Mouse (Mus musculus) hematopoietic stem cell, adult 5-6 weeks (primary cell): ENCODE results near the gene Grb7. TPM values are rescaled to one million over a fixed set of nuclear protein-coding genes. Genes with fewer than 3 reads are reported as not detected.

ENCODE experiments used
- ATAC-seq, 2 experiments: fragments of 125-278 bp in 1 of 2; replicated peaks in 1 of 2; 2 replicates each; pipeline ENCODE4 v1.8.0; 2016 to 2017; ENCODE audit warnings: inconsistent platforms in 2 of 2, mild to moderate bottlenecking in 2 of 2, moderate number of reproducible peaks in 2 of 2, low read depth in 1 of 2, moderate TSS enrichment in 1 of 2; ENCODE audit not compliant: low FRiP score in 2 of 2, poor library complexity in 2 of 2, severe bottlenecking in 2 of 2, insufficient read depth in 1 of 2, low TSS enrichment in 1 of 2
- total RNA-seq: library from RNA; stranded (forward); fragments of 172-1452, 232-1000 nt; gene quantifications from 2 replicates; pipeline ENCODE4 v1.2.3, GENCODE M21; 2017

Grb7 gene
- total RNA-seq, result not detected in 2 replicates

DNA sequence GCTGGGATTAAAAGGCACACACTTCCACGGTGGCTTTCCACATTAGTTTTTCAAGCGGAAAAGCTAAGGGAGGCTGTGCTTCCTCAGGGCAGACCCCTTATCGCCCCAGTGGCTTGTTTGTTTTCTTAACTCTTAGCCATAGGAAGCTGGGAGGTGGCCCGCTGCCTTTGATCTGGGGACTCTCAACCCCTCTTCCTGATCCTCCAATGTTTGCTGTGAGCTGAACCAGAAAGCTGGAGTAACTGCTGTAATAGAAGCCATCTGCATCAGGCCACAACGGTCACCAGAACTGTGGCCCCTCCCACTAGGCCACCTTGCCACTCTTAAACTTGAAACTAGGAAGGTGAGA is at the start of gene Grb7:
Grb7 (plus strand) TSS at position 182 of the 349 bp plus-strand sequence.
- no peak for ATAC-seq

DNA sequence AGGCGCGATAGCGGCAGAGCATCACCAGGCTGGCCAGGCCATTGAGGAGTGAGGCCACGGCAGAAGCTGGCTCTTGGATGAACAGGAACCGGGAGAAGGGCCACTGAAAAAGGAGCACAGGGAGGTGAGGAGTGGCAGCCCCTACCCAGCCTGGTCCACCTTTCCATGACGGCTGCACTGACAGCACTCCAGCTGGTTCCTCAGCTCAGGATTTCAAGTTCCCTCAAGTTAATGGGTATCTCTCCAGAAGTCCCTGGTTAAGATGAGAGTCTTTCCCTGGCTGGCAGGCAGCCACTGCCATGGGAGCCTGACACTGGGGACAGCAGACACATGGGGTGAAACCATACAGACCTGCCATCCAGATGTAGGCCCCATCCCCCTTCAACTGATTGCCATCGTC is 48.2 kb upstream of the Grb7 start:
- no peak for ATAC-seq

DNA sequence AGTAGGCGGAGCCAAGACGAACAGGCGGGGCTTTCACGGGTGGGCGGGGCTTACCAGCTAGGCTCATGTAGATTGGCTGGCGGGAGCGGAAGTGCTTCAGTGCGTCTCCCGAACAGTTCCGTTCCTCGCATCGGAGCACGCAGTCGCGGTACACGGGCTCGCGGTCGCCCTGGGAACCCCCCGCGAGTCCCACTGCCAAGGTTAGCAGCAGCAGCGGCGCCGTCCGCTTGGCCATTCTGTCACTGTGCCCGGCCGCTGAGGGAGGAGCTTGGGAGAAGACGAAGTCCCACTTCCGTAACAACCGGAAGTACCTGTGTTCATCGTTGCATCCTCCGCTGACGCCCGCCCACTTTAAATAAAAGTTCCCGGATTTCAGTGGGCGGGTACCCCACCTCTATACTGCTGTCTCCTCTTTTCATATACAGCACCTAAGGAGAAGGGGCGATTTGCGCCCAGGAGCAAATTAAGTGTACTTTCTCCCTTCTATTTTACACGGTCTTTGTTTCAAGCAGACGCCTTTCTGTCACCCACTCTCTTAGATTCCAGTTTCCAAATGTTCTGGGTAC is 46.0 kb upstream of the Grb7 start, which contains the start of gene Pgap3:
Pgap3 (minus strand) TSS at position 330 of the 566 bp plus-strand sequence.
- peak; percentile 88 to 91 for ATAC-seq

DNA sequence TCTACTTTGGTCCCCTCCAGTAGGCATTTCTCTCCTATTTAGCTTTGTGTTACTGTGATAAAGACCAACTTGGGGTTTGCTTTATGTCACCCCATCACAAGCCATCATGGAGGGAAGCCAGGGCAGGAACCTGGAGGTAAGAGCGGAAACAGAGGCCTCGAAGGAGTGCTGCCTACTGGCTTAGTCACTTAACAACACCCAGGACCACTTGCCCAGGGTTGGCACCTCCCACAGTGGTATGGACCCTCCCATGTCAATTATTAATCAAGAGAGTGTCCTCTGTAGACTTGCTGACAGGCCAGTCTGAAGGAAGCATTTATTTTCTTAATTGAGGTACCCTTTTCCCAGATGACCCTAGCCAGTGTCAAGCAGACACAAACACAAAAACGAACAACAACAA is 45.4 kb upstream of the Grb7 start:
- no peak for ATAC-seq

DNA sequence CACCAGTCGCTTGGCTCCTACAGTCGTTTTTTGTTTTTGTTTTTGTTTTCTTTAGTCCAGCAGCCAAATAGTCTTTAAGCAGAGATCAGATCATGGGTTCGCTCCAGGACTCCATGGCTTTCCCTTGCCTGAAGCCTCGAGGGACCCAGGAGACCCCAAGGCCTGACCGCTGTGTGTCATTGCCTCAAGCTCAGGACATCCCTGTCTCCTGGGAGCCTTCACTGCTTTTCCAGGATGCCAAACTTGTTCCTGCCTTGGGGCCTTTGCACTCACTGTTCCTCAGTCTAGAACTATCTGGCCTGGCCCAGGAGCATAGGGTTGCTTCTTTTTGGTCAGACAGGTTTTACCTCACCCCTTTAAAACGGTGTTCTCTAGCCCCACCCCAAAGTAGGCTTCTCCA is 39.6 kb upstream of the Grb7 start:
- ATAC-seq, result no peak

DNA sequence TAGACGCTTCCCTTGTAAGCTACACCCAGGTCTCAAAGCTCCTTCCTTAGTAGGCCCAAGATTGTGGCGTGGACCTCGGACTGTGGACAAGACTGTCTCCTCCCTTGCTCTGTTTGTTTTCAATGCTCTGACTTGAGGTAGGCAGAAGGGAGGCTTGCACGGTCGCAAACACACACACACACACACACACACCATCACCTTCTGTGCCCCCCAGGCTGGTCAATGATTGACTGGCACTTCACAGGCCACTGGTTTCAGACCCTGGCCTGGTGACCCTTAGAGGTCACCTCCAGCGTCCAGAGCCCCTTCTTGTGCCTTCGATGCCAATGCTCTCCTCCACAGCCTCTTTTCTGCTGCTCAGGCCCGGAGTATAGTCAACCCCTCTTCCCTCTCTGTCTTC is 37.3 kb upstream of the Grb7 start:
- no peak for ATAC-seq

DNA sequence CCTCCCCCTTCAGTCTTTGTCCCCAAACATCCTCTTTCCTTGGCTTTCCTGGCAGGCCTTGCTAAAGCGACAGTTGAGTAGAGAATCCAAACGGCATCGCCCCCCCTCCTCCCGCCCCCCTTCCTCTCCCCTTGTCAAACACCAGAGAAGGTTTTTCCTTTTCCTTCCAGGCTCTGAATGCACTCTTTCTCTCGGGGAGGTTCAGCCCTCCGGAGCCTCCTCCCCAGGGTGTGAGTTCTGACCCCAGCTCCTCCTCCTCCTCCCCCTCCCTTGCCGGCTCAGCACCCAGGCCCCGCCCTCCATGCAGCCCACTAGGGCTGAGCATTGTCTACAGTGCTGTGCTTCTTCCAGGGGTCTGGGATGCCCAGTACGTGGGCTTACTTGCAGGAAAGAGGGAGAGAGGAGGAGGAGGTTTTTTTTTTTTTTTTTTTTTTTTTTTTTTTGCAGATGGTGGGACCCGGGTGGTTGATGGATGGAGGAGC is 36.8 kb upstream of the Grb7 start:
- no peak for ATAC-seq

DNA sequence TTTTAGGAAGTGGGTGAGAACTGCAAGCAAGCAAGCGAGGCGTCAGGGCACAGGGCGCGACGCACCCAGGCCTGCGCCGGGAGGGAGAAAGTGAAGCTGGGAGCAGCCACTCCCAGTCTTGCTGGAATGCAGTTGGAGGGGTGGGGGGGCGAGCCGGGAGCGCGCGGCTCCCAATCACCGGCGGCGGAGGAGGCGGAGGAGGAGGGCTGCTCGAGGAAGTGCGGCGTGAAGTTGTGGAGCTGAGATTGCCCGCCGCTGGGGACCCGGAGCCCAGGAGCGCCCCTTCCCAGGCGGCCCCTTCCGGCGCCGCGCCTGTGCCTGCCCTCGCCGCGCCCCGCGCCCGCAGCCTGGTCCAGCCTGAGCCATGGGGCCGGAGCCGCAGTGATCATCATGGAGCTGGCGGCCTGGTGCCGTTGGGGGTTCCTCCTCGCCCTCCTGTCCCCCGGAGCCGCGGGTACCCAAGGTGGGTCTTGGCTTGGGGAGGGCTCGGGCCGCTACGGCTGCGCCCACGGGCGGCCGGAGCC is 33.9 kb upstream of the Grb7 start, which contains the start of gene Erbb2:
Erbb2 (plus strand) TSS at position 198 of the 524 bp plus-strand sequence.
- no peak for ATAC-seq

DNA sequence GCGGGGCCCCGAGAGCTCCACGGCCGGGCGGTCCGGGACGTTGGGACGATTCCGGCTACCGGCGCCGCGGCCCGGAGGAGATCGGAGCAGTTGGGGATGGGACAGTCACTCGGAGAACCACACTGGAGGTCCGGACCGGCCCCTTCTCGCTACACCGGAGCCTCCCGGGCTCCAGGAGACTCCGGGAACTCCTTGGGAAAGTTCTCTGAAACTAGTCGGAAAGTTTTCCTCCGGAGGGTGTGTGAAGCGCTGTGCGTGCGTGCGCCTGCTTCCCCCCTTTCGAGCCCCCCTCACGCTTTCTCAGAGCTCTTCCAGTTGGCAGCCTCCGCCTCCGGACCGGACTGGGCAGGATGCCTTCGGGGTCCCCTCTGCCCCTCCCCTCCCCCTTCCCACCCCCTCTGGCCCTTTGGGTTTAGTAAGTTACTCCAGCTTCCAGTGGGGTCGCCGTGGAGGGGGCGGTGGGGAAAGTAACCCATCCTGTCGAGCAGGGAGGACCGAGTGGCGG is 33.3 kb upstream of the Grb7 start:
- no peak for ATAC-seq

DNA sequence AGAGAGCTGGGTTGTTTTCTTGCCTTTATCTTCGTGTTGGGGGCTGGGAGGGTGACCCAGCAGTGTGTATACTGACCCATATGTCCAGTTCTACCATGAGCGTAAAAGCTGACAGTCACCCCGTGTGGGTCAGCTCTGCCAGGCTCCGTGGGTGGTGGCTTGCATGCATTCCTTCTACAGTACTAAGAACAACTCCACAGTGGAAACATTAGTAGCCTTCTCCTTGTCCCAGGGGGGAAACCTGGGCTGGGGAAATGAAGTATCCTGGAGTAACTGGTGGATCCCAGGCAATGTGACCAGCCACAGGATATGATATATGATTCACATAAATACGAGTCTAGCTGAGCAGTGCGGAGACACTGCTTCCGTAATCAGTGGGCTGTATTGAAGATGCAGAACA is 32.5 kb upstream of the Grb7 start:
- ATAC-seq, result no peak

DNA sequence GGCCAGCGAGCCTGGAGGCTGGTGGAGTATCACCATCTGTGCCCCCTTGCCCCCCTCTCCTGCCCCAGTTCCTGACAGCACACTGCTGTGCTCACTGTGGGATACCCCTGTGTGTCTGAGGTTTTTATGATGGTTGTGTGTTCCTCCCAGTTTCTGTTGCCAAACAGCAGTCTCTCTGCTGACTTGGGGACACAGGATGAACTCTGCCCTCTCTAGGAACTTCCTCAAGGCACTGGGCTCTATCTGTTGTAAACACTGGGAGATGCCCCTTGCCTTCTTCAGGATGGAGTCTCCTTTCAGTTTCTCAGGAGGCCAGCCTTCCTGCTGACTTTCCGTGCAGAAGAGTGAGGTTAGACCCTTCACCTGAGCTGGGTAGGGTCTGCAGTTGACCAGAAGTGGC is 32.0 kb upstream of the Grb7 start:
- ATAC-seq, result no peak

DNA sequence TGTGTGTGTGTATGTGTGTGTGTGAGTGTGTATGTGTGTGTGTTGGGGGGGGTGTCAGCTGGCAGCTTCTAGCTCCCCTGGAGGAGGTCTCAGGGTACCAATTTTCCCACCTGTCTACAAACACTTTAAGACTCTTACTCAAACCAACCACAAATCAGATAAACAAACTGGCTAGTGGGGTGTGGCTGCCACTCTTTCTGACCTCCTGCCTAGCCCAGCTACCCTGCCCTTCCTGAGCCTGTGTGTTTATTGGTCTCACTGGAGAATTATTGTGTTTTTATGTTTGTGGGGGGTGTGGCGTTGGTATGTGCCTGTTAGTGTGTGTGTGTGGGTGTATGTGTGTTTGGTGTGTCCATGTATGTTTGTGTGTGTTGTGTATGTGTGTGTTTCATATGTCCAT is 29.1 kb upstream of the Grb7 start:
- no peak for ATAC-seq

DNA sequence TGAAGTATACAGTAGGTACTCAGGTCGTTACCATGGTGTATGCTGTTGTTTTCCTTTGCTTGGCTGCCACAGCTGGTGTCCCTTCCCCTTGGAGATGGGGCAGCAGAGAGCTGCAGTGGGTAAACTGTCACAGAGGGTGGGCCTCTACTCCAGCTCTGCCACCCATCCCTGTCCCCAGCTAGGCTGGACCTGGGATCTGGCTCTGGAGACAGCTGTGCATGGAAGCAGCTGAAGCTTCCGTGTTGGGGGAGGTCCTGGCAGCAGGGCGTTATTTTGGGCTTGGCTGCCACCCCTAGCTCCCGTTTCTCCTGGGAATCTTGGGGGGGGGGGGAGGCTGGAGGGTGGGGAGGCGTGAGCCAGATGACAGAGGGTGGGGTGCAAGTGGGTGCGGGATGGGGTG is 27.9 kb upstream of the Grb7 start:
- no peak for ATAC-seq

DNA sequence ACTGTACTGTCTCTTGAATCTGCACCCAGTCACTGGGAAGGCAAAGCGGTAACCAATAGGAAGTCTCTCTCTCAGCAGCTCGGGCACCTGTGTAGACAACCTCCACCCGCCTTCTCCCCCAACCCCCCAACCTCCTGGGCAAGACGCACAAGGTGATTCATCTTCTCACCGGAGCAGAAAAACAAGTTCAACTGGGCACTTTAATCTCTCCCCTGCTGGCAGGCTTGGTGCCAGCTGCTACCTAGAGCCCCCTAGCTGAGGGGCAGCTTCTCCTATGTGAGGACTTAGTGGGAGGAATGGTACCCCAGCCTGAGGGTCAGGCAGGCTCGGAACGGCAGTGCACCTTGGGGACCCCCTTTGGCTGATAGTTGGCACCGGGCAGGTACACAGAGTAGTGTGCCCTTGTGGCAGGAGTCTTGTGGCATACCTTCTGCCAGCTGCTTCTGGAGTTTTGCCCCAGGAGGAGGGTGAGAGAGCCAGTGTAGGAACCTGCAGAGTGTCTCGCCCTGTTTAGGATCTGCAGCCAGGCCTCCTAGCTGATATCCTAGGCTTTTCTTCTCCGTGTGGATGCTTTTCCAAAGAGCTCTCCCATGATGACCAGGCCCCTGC is 27.2 kb upstream of the Grb7 start:
- ATAC-seq, result no peak

DNA sequence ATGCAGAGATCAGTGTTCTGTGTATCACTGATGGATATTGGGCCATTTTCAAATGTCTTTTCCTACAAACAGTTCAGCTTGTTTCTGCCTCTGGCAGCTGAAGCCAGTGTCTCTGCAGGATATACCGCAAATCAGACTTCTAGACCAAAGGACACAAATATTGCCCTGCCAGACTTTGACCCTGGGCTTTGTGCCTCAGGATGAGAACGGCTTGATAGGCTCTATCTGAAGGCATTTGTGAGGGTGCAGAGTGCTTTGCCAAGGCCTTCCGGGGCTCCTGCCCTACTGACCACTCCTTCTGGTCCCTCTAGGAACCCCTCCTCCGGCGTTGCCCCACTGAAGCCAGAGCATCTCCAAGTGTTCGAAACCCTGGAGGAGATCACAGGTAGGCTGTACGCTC is 19.6 kb upstream of the Grb7 start:
- no peak for ATAC-seq

DNA sequence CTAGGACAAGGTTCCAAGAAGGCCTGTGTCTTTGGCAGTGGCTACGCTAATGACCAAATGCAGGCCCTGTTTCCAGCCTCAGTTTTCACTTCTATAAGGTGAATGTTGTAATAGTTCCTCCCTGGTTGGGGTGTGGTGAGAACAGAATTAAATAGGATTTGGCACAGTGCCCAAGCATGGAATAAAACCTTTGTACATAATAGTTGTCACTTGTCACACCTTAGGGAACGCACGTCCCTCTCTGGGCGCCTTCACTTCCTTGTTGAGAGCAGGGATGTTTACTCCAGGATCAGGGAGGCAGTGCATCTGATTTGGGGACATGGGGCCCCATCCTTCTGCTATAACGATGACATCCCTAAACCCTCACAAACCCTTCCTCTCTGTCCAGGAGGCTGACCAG is 17.8 kb upstream of the Grb7 start:
- no peak for ATAC-seq

DNA sequence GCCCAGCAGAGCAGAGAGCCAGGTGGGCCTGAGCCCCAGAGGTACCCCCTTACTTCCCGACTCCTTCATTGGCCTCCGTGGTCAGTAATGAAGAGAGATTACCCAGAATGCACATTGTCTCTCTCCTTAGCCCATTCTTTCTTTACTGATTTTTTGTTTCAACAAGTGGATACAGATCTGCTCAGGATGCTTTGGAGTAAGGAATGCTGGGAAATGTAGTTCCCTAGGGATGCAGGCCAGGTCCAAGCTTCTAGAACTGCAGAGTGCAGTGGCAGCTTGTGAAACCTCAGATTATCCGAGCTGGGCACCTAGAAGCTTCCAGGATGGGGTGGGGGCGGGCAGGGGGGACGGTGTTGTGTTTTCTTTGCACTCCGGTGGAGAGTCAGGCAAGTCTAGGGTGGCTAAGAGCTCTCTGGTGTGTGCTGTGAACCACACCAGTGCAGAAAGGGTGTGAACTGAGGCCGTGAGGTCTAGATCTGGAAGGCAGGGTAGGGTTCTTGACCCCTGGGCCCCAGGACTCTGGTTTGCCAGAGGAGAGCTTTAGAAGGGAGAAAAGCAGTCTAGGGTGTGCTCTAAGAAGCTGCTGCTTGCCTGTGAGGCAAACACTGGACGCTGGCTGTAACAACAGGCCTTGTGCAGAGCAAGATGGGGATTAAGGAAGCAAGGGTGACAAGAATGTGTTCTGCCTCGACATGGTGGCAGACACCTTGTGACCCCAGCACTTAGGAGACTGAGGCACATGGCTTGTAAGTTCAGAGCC is 14.3 kb upstream of the Grb7 start:
- no peak for ATAC-seq

DNA sequence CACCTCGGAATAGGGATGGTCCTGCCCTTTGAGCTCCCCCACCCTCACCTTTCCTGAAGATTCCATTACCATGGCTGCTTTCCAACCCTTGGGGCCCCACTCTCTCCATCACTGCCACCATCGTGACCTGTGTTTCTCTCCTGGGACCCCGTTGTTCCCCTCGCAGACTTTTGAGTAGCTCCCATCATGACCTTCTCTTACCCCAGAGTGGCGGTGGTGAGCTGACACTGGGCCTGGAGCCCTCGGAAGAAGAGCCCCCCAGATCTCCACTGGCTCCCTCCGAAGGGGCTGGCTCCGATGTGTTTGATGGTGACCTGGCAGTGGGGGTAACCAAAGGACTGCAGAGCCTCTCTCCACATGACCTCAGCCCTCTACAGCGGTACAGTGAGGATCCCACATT is 10.5 kb upstream of the Grb7 start:
- ATAC-seq, result no peak
